Mouse (Mus musculus): ENCODE measurements around the gene Wdr25. TPM values are rescaled to one million over a fixed set of nuclear protein-coding genes. Genes with fewer than 3 reads are reported as not detected.

The Wdr25 gene
- polyA plus RNA-seq, 1 experiment from 2014 or later, result 2.7 TPM

- Histone ChIP-seq H3K4me2 (replicated peaks; ENCODE audit: low read depth) (peak overlapping the region; percentile 37; the same call in 1 of the 2 replicates), H3K4me1 (replicated peaks; ENCODE audit: control insufficient read depth, insufficient read depth, low read length) (no peaks in the 10 kb centered on the region), H3K27ac (ENCODE audit: low read depth, low read length) (peak overlapping the region; percentile 9; the same call in 1 of the 2 replicates), H3K36me3 (ENCODE audit: control insufficient read depth, insufficient read depth) (peaks cover 4% of the 10 kb centered on the region; the same call in 1 of the 2 replicates), H3K27me3 (replicated peaks; ENCODE audit: control insufficient read depth, insufficient read depth, low read length) (no peaks in the 10 kb centered on the region), H3K9me3 (ENCODE audit: control insufficient read depth) (no peaks in the 10 kb centered on the region), H3K4me3 (ENCODE audit: low read depth, low read length) (no peak overlapping the region), H3K9ac (ENCODE audit: low read depth, low read length) (no peak overlapping the region)
- 55% methylated on average over 10 of the region's 10 CpGs for WGBS
- ATAC-seq, result peak; percentile 87
- TF ChIP-seq CTCF (IDR thresholded peaks at IDR 0.05; ENCODE audit: low read depth), result no peak
Measured at GRCm38 (mm10) chr12:108855081-108855480, 38.4 kb upstream of the Wdr25 start.

GRCm38 (mm10) chr12:108856186-108856585 lies 37.2 kb upstream of the Wdr25 start:
- TF ChIP-seq CTCF (IDR thresholded peaks at IDR 0.05; ENCODE audit: low read depth), result no peak
- Histone ChIP-seq H3K27ac (ENCODE audit: low read depth, low read length) (no peak overlapping the region), H3K9ac (ENCODE audit: low read depth, low read length) (no peak overlapping the region), H3K4me1 (replicated peaks; ENCODE audit: control insufficient read depth, insufficient read depth, low read length) (no peaks in the 10 kb centered on the region), H3K36me3 (ENCODE audit: control insufficient read depth, insufficient read depth) (peaks cover 15% of the 10 kb centered on the region), H3K9me3 (ENCODE audit: control insufficient read depth) (no peaks in the 10 kb centered on the region), H3K4me2 (replicated peaks; ENCODE audit: low read depth) (0 out of 2 replicates have a peak overlapping the region, but pooled peaks have one; percentile 37), H3K4me3 (ENCODE audit: low read depth, low read length) (no peak overlapping the region), H3K27me3 (replicated peaks; ENCODE audit: control insufficient read depth, insufficient read depth, low read length) (no peaks in the 10 kb centered on the region)
- ATAC-seq, result no peak
- WGBS, result 86% methylated on average over 8 of the region's 8 CpGs

DNA sequence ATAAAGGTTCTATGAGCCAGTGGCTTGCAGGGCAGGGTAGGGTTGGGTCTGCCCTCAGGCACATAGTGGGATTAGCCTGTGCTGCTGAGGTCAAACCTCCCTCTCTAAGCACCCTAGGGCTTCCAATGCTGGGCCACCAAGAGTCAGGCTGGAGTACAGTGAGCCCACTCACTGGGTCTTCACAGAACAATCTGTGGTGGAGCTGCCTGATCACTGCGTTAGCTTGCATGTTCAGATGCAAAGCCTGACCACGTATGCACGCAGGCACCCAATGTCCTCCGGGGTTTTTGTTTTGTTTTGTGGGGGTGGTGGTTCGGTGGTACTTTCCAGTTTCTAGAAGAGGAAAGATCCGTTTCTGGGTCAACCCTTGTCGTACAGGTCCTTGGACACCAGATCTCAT lies 36.3 kb upstream of the Wdr25 start:
- ATAC-seq, result no peak
- Histone ChIP-seq H3K27me3 (replicated peaks; ENCODE audit: control insufficient read depth, insufficient read depth, low read length) (no peaks in the 10 kb centered on the region), H3K36me3 (ENCODE audit: control insufficient read depth, insufficient read depth) (peaks cover 21% of the 10 kb centered on the region), H3K4me2 (replicated peaks; ENCODE audit: low read depth) (no peak overlapping the region), H3K4me3 (ENCODE audit: low read depth, low read length) (no peak overlapping the region), H3K9me3 (ENCODE audit: control insufficient read depth) (no peaks in the 10 kb centered on the region), H3K4me1 (replicated peaks; ENCODE audit: control insufficient read depth, insufficient read depth, low read length) (no peaks in the 10 kb centered on the region), H3K27ac (ENCODE audit: low read depth, low read length) (no peak overlapping the region), H3K9ac (ENCODE audit: low read depth, low read length) (no peak overlapping the region)
- no peak for TF ChIP-seq CTCF (IDR thresholded peaks at IDR 0.05; ENCODE audit: low read depth)
- 88% methylated on average over 7 of the region's 7 CpGs for WGBS

- 68% methylated on average over 7 of the region's 7 CpGs for WGBS
- ATAC-seq, result no peak
Measured at GRCm38 (mm10) chr12:108857589-108858184, 35.7 kb upstream of the Wdr25 start.

GRCm38 (mm10) chr12:108858486-108858885 lies 34.9 kb upstream of the Wdr25 start:
- Histone ChIP-seq H3K9ac (ENCODE audit: low read depth, low read length) (no peak overlapping the region), H3K4me1 (replicated peaks; ENCODE audit: control insufficient read depth, insufficient read depth, low read length) (no peaks in the 10 kb centered on the region), H3K4me2 (replicated peaks; ENCODE audit: low read depth) (no peak overlapping the region), H3K9me3 (ENCODE audit: control insufficient read depth) (no peaks in the 10 kb centered on the region), H3K36me3 (ENCODE audit: control insufficient read depth, insufficient read depth) (peaks cover 32% of the 10 kb centered on the region), H3K27me3 (replicated peaks; ENCODE audit: control insufficient read depth, insufficient read depth, low read length) (no peaks in the 10 kb centered on the region), H3K4me3 (ENCODE audit: low read depth, low read length) (no peak overlapping the region), H3K27ac (ENCODE audit: low read depth, low read length) (no peak overlapping the region)
- WGBS, result 84% methylated on average over 5 of the region's 5 CpGs
- no peak for ATAC-seq
- no peak for TF ChIP-seq CTCF (IDR thresholded peaks at IDR 0.05; ENCODE audit: low read depth)

More at GRCm38 (mm10) chr12:108857589-108858184, 35.7 kb upstream of the Wdr25 start:
- H3K9ac ChIP-seq (ENCODE audit: low read depth, low read length), result no peak overlapping the region
- H3K4me1 ChIP-seq (replicated peaks; ENCODE audit: control insufficient read depth, insufficient read depth, low read length), result no peaks in the 10 kb centered on the region
- no peak overlapping the region for H3K4me2 ChIP-seq (replicated peaks; ENCODE audit: low read depth)
- no peak for TF ChIP-seq CTCF (IDR thresholded peaks at IDR 0.05; ENCODE audit: low read depth)
- no peak overlapping the region for H3K27ac ChIP-seq (ENCODE audit: low read depth, low read length)
- peaks cover 24% of the 10 kb centered on the region for H3K36me3 ChIP-seq (ENCODE audit: control insufficient read depth, insufficient read depth)
- no peaks in the 10 kb centered on the region for H3K9me3 ChIP-seq (ENCODE audit: control insufficient read depth)
- no peak overlapping the region for H3K4me3 ChIP-seq (ENCODE audit: low read depth, low read length)
- H3K27me3 ChIP-seq (replicated peaks; ENCODE audit: control insufficient read depth, insufficient read depth, low read length), result no peaks in the 10 kb centered on the region

GRCm38 (mm10) chr12:108865007-108865494 lies 28.4 kb upstream of the Wdr25 start:
- Histone ChIP-seq H3K36me3 (ENCODE audit: control insufficient read depth, insufficient read depth) (peaks cover 67% of the 10 kb centered on the region), H3K9me3 (ENCODE audit: control insufficient read depth) (no peaks in the 10 kb centered on the region), H3K9ac (ENCODE audit: low read depth, low read length) (no peak overlapping the region), H3K4me3 (ENCODE audit: low read depth, low read length) (no peak overlapping the region), H3K27ac (ENCODE audit: low read depth, low read length) (peak overlapping the region; percentile 30; the same call in 1 of the 2 replicates), H3K4me2 (replicated peaks; ENCODE audit: low read depth) (no peak overlapping the region), H3K27me3 (replicated peaks; ENCODE audit: control insufficient read depth, insufficient read depth, low read length) (no peaks in the 10 kb centered on the region), H3K4me1 (replicated peaks; ENCODE audit: control insufficient read depth, insufficient read depth, low read length) (no peaks in the 10 kb centered on the region)
- ATAC-seq, result no peak
- WGBS, result 58% methylated on average over 6 of the region's 6 CpGs
- TF ChIP-seq CTCF (IDR thresholded peaks at IDR 0.05; ENCODE audit: low read depth), result no peak
